Mouse (Mus musculus) T-helper 17 cell (primary cell): Measurements from ENCODE around the gene Bcl7c.
"Not testable (repeated sequence)": the region's sequence is repeated elsewhere in the genome, so short reads cannot be mapped to it uniquely, and the experiment has no call there.

ENCODE experiments used
- in situ Hi-C, 2 experiments: fragments of 300-600 bp; cut with MboI, MseI; formaldehyde crosslinking; loops; 1 replicate in 1 of 2; 2 replicates in 1 of 2; pipeline ENCODE4 v1.15.1; 2025; ENCODE audit warnings: high pct_unique_total_duplicates in 2 of 2

Bcl7c gene

DNA sequence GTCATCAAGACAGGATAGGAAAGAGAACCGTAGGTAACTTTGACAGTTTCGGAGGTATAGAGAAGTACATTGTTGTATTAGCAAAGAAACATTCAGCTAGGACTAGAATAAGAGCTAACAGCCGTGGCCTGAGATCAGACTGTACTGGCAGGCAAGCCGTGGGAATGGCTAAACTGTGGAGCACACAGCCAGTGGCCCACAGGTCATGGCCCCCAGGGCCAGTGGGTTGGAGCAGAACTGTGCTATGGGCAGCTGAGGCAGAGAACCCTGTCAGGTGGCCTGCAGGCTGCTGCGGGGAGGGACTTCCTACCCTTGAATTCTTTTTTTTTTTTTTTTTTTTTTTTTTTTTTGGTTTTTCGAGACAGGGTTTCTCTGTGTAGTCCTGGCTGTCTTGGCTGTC is 59.5 kb downstream of the Bcl7c start:
- in situ Hi-C loops = no loop called here

DNA sequence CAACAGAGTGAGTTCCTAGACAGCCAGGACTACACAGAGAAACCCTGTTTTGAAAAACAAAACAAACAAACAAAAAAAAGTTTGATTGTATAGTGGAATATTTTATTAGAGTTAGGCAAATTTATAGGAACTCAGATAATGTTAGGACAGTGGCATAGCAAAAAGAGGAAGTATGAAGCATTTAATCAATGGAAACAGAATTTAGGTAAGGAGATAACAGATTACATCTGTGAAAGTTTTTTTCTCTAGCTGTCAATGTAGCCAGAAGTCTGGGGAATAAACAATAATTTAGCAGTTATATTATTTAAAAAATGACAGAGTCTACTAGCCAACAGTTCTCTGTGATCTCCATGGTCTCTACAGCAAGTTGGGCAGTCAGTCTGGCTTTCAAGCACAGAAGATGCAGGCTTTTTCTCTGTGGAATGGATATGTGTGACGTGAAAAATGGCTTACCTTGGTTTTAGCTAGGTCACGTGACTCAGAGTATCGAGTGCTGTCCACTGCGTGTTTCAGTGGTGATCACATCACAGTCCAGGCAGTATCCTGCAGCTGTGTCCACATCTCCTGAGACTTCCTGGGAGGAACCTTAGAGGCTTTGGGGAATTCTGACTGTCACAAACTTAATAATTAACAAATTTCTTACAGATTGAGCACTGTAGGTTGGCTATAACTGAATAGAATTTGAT is 60.1 kb downstream of the Bcl7c start:
- in situ Hi-C loops = no loop called here

DNA sequence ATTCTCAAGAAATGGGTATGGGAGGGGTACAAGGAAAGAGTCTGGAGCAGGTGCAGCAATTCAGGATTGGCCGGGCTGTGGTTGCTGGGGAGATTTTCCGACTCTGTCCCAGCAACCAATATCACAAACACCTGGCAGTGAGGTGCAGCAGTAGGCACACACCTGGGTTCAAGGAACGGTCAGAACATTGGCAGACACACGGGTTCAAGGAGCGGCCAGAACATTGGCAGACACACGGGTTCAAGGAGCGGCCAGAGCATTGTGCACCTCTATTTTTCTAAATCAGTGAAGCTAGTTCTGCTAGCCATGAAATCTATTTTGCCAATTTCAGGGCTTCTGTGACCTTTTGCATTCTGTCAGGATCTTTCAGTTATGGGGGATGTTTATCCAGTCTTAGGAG is 61.2 kb downstream of the Bcl7c start:
- in situ Hi-C loops = not testable (repeated sequence)

DNA sequence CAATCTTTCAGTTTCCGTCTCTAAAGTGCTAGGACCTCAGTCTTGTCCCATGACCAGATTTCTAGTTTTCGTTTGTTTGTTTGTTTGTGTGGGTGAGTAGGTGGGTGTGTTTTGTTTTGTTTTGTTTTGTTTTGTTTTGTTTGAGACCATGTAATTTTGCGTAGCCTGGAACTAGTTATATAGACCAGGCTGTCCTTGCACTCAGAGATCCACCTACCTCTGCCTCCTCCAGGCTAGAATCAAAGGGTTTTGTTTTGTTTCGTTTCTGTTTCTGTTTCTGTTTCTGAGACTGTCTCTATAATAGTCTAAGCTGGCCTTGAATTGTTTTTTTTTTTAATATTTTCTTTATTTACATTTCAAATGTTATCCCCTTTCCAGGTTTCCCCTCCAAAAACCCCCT is 62.4 kb downstream of the Bcl7c start:
- in situ Hi-C loops = no loop called here

DNA sequence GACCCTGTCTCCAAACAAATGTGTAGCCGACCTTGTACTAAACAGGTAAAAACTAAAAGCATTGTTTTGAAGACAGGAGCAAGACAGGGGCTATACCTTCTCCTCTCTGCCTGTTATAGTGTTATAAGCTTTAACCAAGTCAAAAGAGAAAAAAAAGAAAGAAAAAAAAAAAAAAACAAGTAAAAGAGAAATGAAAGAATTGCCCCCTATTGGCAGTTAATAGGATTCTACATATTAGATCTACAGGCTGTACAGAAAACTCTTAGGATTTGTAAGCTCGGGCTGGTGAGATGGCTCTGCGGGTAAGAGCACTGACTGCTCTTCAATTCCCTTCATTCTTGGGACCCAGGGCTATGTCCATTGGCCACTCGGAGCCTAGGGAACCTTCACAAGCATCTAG is 66.5 kb downstream of the Bcl7c start:
- in situ Hi-C loops = no loop called here

DNA sequence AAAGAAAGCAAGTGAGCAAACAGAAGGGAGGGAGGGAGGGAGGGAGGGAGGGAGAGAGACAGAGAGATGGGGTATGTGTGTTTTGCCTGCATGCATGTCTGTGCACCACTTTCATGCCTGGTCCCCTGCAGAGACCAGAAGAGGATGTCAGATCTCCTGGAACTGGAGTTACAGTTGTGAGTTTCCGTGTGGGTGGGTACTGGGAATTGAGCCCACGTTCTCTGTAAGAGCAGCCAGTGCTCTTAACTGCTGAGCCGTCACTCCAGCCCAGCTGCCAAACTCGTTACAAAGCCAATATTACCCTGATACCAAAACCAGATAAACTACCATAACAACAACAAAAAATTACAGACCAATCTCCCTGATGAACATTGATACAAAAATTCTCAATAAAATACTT is 67.5 kb downstream of the Bcl7c start:
- in situ Hi-C loops = no loop called here

DNA sequence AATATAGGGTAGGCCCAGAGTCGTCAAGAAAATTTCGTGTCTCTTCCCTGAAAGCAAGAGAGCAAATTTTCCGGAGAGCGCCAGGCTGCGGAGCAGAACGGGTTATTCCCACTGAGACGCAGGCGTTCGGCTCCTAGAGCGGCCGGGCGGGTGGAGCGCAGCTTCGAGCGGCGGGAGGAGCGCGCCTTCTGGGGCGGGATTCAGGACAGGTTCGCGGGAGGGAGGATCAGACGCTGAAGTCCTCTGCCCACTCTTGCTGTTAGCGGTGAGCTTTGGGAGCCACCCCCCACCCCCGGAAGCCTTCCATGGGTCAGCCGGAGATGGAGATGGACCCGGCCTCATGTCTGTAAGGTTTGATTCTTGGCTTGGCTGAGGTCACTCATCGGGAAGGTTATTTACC is 71.8 kb downstream of the Bcl7c start:
- in situ Hi-C loops = no loop called here

DNA sequence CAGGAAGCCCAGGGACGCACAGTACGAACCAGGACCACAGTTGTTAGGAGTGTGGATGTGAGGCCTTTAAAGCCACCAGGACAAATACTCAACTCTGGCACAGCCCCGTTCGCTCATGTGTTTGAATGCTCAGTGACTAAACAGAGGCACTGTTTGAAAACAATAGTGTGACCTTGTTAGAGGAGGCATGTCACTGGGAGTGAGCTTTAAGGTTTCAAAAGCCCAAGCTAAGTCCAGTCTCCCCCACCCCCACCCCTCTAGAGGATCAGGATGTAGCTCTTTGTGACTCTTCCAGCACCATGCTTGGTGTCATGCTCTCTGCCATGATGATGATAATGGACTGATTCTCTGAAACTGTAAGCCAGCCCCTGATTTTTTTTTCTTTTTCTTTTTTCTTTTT is 77.3 kb downstream of the Bcl7c start:
- in situ Hi-C loops = no loop called here

DNA sequence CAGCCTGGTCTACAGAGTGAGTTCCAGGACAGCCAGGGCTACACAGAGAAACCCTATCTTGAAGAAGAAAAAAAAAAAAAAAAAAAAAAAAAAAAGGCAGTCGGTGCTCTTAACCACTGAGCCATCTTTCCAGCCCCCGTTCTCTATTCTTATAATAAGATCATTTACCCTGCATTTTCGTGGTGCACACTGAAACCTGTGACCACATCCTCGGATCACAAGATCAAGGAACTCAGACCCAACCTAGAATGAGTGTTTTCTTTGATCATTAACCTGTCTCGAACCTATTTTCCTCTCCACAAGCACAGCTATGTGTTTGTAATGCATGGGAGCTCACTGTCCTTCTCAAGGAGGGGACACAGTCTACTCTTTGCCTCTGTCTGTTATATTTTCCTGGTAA is 80.1 kb downstream of the Bcl7c start:
- in situ Hi-C loops = no loop called here

DNA sequence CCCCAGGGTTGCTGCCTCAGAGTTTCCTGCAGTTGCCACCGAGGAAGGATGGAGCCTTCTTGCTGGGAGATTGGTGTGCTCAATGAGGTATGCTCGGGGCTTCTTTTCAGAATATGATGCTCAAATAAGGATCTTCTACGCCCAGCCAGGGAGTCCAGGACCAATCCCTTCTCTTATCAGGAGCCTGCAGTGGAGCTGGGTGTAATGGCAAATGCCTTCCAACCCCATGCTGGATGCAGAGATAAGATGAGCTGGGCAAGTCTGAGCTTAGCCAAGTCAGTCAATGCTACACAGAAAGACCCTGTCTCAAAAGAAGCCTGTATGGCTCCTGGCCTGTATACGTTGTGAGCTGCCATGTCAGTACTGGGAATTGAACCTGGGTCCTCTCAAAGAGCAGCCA is 82.3 kb downstream of the Bcl7c start:
- in situ Hi-C loops = no loop called here

DNA sequence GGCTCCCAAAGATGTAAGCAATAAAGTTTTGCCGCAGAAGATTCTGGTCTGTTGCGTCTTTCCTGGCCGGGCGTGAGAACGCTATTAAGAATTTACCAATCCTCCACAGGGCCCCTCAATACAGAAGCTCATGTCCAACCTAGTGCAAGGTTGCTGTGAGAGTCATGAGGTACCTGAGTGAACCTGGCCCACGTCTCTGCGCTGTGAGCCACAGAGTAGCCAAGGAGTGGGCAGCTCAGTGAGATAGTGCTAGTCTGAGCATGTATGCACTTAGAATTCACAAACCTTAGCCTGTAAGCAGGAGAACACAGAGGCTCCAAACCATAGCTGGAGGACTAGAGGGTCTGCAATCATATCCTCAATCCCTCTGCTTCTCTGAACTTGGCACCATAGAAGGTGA is 82.7 kb downstream of the Bcl7c start:
- in situ Hi-C loops = no loop called here

DNA sequence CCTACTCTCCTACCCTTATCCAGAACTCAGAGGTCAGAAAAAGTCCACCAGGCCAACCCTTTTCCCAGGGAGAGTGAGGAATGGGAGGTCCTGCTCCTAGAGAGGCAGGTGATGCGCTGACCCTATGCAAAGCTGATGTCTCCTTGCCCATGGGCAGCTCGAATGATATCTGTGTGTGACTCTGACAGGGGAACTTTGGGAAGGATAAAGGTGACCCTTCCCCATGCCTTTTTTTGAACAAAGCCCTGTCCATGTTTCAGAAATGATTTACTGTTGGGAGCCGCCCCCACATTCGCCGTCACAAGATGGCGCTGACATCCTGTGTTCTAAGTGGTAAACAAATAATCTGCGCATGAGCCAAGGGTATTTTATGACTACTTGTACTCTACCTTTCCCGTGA is 90.3 kb downstream of the Bcl7c start:
- in situ Hi-C loops = not testable (repeated sequence)

DNA sequence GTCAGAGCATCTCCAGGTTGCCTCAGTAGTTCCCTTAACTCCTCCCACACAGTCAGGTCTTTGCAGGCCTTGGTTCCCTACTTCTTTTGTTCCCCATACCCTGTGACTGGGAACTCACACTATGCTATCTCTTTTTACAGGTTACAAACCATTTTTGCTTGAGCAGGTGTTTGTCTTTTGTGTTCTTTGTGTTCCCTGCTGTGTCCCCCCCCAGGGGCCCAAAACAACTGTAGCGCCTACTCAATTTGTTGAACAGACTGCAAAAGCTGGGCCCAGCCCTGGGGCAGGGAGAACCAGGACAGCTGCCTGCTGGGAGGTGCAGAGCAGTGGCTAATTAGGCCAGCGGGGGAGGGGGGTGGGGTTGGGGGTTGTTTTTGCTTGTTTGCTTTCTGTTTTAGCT is 90.8 kb downstream of the Bcl7c start:
- in situ Hi-C loops = no loop called here

DNA sequence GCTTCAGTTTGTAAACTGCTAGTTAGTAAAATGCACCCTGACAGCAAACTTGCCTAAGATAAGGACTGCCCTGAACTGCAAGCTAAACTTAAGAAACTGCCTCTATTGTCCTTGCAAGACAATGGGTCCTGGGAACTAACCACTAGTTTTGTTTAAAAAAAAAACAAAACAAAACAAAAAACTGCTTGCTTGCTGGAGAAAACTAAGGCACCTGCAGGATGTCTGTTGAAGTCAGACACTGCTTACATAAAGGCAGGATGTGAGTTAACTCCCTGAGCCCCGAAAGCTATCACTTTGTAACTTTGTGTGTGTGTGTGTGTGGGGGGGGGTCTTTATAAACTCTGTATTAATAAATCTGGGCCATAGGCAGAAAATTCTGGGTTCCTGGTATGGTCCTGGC is 91.9 kb downstream of the Bcl7c start:
- in situ Hi-C loops = no loop called here

DNA sequence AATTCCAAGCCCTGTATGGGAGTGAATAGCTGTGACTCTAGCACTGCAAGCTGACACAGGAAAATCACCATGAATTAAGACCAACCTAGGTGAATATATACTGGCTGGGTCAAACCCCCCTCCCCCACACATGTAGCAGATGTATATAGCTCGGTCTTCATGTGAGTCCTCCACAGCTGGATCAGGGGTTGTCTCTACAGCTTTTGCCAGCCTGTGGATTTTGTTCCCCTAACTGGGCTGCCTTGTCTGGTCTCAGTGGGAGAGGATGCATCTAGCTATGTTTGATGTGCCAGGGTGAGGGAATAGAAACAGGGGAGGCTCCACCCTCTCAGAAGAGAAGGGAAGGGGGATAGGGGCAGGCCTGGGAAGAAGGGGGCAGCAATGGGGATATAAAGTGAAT is 92.4 kb downstream of the Bcl7c start:
- in situ Hi-C loops = no loop called here

DNA sequence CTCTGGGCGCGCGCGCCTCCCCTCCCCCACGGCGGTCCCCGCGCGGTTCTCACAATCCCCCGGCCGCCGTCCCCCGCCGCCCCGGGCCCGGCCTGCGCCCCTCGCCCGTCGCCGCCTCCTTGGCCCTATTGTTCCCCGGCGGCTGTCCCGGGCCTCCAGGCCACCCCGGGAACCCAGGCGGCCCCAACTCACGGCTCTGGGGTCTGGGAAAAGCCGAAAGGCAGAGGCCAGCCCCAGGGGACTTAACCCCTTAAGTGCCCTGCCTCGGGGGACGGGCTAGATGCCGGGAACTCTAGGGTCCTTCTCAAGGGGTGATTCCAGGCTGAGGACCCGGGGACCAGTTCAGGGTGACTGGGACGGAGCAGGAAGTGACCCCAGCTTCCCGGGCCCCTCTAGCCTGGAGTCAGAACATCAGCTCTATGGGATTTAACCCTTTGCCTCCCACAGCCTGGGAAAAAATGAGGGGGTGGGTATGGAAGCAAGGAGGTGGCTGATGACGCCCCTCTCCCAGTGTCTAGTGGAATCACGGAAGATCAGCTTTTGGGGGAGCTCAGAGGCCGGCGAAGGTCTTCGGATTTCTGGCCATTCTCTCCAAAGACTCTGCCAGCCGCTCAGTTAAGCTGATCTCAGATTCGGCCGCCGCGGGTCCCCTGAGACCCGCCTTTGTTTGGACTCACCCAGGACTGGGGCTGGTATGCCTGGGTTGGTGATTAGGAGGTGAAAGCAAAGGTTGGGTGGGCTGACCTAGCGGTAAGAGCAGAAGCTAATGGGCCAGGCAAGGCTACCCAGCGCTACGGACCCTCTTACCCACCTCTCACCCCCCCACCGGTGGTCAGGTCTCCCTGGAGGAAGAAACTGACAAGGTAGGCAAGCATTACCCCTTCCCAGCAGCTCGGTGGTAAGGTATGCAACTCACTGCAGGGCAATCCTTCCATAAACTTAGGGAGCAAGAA is 93.6 kb downstream of the Bcl7c start, which contains the start of gene Zfp629:
Zfp629 (minus strand) TSS at position 907 of the 953 bp plus-strand sequence.
- in situ Hi-C loops = loop anchor here in 1 of 2 experiments (5.0 kb wide), 1 partner anchor 37 kb away; no protein-coding TSS in a partner anchor

DNA sequence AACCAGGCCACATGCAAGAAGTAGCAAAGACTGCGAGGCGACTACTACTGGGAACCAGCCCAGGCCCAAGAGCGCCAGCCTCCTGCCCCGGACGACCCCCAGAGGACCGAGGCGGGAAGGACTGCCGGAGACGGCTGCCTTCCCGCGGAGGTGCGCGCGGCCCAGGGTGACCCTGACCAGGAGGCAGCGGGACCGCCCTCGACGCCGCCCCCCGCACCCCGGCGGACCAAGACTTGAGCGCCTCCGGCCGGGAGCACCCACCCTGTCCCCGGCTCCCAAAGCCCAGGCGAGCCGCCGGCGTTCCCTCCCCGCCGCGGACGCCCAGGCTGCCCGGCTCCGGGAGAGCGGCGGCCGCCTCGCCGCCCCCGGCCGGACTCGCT is 94.2 kb downstream of the Bcl7c start:
- in situ Hi-C loops = loop anchor here in 1 of 2 experiments (5.0 kb wide), 1 partner anchor 38 kb away; no protein-coding TSS in a partner anchor

DNA sequence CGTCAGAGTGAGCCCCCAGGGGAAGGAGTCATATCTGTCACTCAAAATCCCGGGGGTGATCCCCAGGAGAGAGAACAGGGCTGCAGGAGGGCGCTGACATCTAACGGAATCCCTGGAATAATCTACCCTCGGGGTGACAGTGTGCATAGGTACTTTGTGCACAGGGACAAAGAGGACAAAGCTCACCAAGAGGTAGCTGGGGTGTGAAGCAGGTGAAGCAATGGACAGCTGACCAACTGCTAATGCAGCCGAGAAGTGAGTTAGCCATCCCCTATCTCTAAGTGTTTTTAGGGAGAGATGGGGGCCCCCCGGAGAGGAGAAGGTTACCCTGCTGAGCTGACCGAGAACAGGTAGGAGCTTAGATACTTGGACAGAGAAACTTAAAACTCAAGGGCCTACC is 94.6 kb downstream of the Bcl7c start:
- in situ Hi-C loops = loop anchor here in 1 of 2 experiments (5.0 kb wide), 1 partner anchor 38 kb away; no protein-coding TSS in a partner anchor

DNA sequence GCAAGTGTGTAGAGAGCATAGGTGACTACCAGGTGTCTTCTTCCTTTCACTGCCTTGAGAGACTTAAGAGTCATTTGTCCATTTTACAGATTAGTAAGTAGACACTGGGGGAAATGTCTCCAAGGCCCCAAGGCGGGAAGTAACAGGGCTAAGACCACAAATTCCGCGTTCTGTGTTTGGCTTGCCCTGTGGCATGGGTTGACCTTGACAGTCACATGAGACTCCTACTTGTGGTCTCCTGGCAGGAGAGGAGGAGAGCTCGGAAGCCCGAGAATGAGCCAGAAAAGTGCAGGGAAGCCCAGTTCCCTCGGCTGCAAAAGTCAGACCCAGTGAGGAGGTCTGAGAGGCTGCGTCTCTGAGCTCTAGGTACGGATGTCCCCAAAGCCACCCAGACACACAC is 95.2 kb downstream of the Bcl7c start:
- in situ Hi-C loops = loop anchor here in 1 of 2 experiments (5.0 kb wide), 1 partner anchor 39 kb away; no protein-coding TSS in a partner anchor

DNA sequence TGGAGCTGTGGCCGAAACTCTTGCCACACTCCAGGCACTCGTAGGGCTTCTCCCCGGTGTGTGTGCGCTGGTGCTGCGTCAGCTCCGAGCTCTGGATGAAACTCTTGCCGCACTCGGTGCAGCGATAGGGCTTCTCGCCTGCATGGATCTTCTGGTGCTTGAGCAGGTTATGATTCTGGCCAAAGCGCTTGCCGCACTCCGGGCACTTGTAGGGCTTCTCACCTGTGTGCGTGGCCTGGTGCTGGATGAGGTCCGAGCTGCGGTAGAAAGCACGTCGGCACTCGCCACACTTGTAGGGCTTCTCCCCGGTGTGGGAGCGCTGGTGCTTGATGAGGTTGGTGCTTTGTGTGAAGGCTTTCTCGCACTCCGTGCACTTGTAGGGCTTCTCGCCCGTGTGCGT is 97.2 kb downstream of the Bcl7c start:
- in situ Hi-C loops = loop anchor here in 1 of 2 experiments (5.0 kb wide), 1 partner anchor 41 kb away; no protein-coding TSS in a partner anchor
